Comparison of ENCODE assay signal across 8 mouse cellular contexts in genomic region chr12:59095104-59096025, GRCm38 (mm10). TPM values are rescaled to one million over a fixed set of nuclear protein-coding genes. Genes with fewer than 3 reads are reported as not detected.
DNase-seq lines count a peak whose midpoint lies in the region; ATAC-seq and TF ChIP-seq lines count a peak whose summit lies in the region.

Gene Mia2 (plus strand): TSS chr12:59095799.

- DNase-seq in adrenal gland, postnatal 10 days: no peak
- no peak for DNase-seq in gastrocnemius, adult 8-10 months (ENCODE audit: low spot score in 2 of 2)
- DNase-seq in left cerebral cortex, postnatal 4 days: no peak
- DNase-seq in midbrain, embryonic 14.5 days: no peak
- no peak for DNase-seq in right cerebral cortex, postnatal 4 days
- DNase-seq in frontal cortex, postnatal 10 days (ENCODE audit: low spot score in 2 of 2): no peak

- no peaks in the 10 kb centered on the region for H3K79me2 ChIP-seq in C2C12 (ENCODE audit: control insufficient read depth, insufficient read depth)

- no peak for ATAC-seq in hindbrain, embryonic 16.5 days
- no peak for ATAC-seq in midbrain, embryonic 14.5 days (ENCODE audit: low FRiP score, low TSS enrichment)

- no peak within 1 kb of the TSS for H3K4me3 ChIP-seq in C2C12 (ENCODE audit: insufficient read depth, poor library complexity, severe bottlenecking)
- H3K4me3 ChIP-seq in hindbrain, embryonic 16.5 days (ENCODE audit: low read length): no peak within 1 kb of the TSS
- H3K4me3 ChIP-seq in midbrain, embryonic 14.5 days (replicated peaks; ENCODE audit: low read depth, low read length): no peak within 1 kb of the TSS

- no peak within 1 kb of the TSS for H3K9ac ChIP-seq in hindbrain, embryonic 16.5 days (ENCODE audit: low read depth, low read length)
- no peak within 1 kb of the TSS for H3K9ac ChIP-seq in midbrain, embryonic 14.5 days (replicated peaks; ENCODE audit: low read length)

- H3K4me2 ChIP-seq in hindbrain, embryonic 16.5 days (ENCODE audit: low read length): no peak within 1 kb of the TSS
- no peak within 1 kb of the TSS for H3K4me2 ChIP-seq in midbrain, embryonic 14.5 days (ENCODE audit: low read length)

- H3ac ChIP-seq in C2C12 (ENCODE audit: control insufficient read depth, insufficient read length, low read depth): no peak within 1 kb of the TSS

- TF ChIP-seq CTCF in C2C12 (IDR thresholded peaks at IDR 0.05; ENCODE audit: control insufficient read depth, insufficient read depth, insufficient read length): no peak

- no peaks in the 10 kb centered on the region for H3K79me3 ChIP-seq in C2C12 (ENCODE audit: low read depth)

- intact Hi-C loops in left cerebral cortex, postnatal 4 days (cut with DNase I): no loop called here

- H3K9me3 ChIP-seq in hindbrain, embryonic 16.5 days (ENCODE audit: control insufficient read depth, low read length): no peaks in the 10 kb centered on the region
- no peaks in the 10 kb centered on the region for H3K9me3 ChIP-seq in midbrain, embryonic 14.5 days (ENCODE audit: control insufficient read depth, low read length)

- no peak within 1 kb of the TSS for H3K27ac ChIP-seq in hindbrain, embryonic 16.5 days (ENCODE audit: low read depth, low read length)
- no peak within 1 kb of the TSS for H3K27ac ChIP-seq in midbrain, embryonic 14.5 days (replicated peaks; ENCODE audit: low read depth, low read length)

- no peaks in the 10 kb centered on the region for H3K4me1 ChIP-seq in hindbrain, embryonic 16.5 days (ENCODE audit: control insufficient read depth, insufficient read depth, low read depth, low read length)
- no peaks in the 10 kb centered on the region for H3K4me1 ChIP-seq in midbrain, embryonic 14.5 days (ENCODE audit: control insufficient read depth, insufficient read depth, low read length)

- 83% methylated on average over 19 of the region's 19 CpGs for WGBS in hindbrain, embryonic 16.5 days
- 86% methylated on average over 19 of the region's 19 CpGs for WGBS in midbrain, embryonic 14.5 days

- no peaks in the 10 kb centered on the region for H3K36me3 ChIP-seq in C2C12 (ENCODE audit: control insufficient read depth, insufficient read depth)
- H3K36me3 ChIP-seq in hindbrain, embryonic 16.5 days (ENCODE audit: control insufficient read depth, insufficient read depth, low read length): no peaks in the 10 kb centered on the region
- no peaks in the 10 kb centered on the region for H3K36me3 ChIP-seq in midbrain, embryonic 14.5 days (ENCODE audit: control insufficient read depth, insufficient read depth, low read length)

- no peaks in the 10 kb centered on the region for H3K27me3 ChIP-seq in C2C12 (ENCODE audit: control insufficient read depth, insufficient read depth, insufficient read length)
- H3K27me3 ChIP-seq in hindbrain, embryonic 16.5 days (replicated peaks; ENCODE audit: control insufficient read depth, insufficient read depth, low read length): no peaks in the 10 kb centered on the region
- H3K27me3 ChIP-seq in midbrain, embryonic 14.5 days (ENCODE audit: control insufficient read depth, insufficient read depth, low read length): no peaks in the 10 kb centered on the region

TF ChIP-seq in C2C12, 6 proteins besides CTCF, POLR2A, EP300 and RAD21:
- TF ChIP-seq FOSL1 (IDR thresholded peaks at IDR 0.05; ENCODE audit: insufficient read depth, low read length, poor library complexity, severe bottlenecking) (no peak), MYOD1 (IDR thresholded peaks at IDR 0.05; ENCODE audit: control insufficient read depth, insufficient read length, low read depth) (no peak), MYOG (IDR thresholded peaks at IDR 0.05; ENCODE audit: control insufficient read depth, extremely low read depth, insufficient read length) (no peak), MAX (IDR thresholded peaks at IDR 0.05) (no peak), USF1 (IDR thresholded peaks at IDR 0.05; ENCODE audit: low read depth) (no peak), CEBPB (IDR thresholded peaks at IDR 0.05; ENCODE audit: low read depth) (no peak)
TF ChIP-seq in C2C12: peak in this region for 0.

RNA-seq across cellular contexts. Expression of gene Mia2, which starts in this region (rescaled TPM):
- 13.3 TPM for polyA plus RNA-seq in C2C12 (2012; fragmentation: generic; extraction: Trizol)
- 10 to 100 TPM; 86.8 to 88.6 TPM for total RNA-seq in adrenal gland, postnatal 10 days (2021)
- total RNA-seq in gastrocnemius, adult 8-10 months (2022): 100 to 1,000 TPM in 3 of 4 experiments, 10 to 100 TPM in 1; 92.5 to 114 (median 104) TPM
- 32.8 and 33.7 TPM in 2 replicates for polyA plus RNA-seq in hindbrain, embryonic 16.5 days (2015; fragmentation: Nextera tagmentation; extraction: Ambion mirVana)
- 10 to 100 TPM; 32.1 to 33.1 TPM for total RNA-seq in left cerebral cortex, postnatal 4 days (2021)
- 27.9 and 37.5 TPM in 2 replicates for polyA plus RNA-seq in midbrain, embryonic 14.5 days (2014; fragmentation: Nextera tagmentation; extraction: Ambion mirVana)
